Mouse (Mus musculus): ENCODE measurements around the gene Mmp15. TPM values are rescaled to one million over a fixed set of nuclear protein-coding genes. Genes with fewer than 3 reads are reported as not detected.

Gene Mmp15
- polyA plus RNA-seq, 1 experiment from 2014 or later, result 26.0 TPM

DNA sequence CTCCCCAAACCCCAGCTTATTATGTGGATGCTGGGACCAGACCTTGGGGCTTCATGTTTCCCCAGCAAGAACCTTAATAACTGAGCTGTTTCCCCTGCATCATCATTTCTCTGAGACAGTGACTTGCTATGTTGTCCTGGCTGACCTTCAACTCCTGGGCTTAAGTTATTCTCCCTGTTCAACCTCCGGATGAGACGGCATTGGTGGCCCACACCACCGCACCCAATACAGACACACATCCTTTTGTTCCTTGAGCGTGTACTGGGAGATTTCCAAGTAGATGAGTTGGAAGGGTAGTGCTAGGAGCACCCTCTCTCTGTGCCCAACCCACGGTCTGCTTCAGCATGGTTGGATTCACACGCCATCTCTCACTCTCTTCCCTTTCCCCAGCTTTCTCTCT lies 38.2 kb upstream of the Mmp15 start:
- no peak overlapping the region for H3K4me2 ChIP-seq (replicated peaks; ENCODE audit: low read depth, low read length)
- no peak for TF ChIP-seq CTCF (IDR thresholded peaks at IDR 0.05)
- TF ChIP-seq EP300 (IDR thresholded peaks at IDR 0.05), result no peak
- 85% methylated on average over 6 of the region's 6 CpGs for WGBS

GRCm38 (mm10) chr8:95314707-95315106 lies 37.4 kb upstream of the Mmp15 start:
- TF ChIP-seq CTCF (IDR thresholded peaks at IDR 0.05) (peak; percentile 26; the same call in 1 of the 2 replicates), EP300 (IDR thresholded peaks at IDR 0.05) (no peak)
- Histone ChIP-seq H3K36me3 (ENCODE audit: insufficient read depth, low read length) (no peaks in the 10 kb centered on the region), H3K9me3 (ENCODE audit: low read length) (no peaks in the 10 kb centered on the region), H3K4me2 (replicated peaks; ENCODE audit: low read depth, low read length) (no peak overlapping the region), H3K27ac (ENCODE audit: low read length) (no peak overlapping the region), H3K4me1 (ENCODE audit: insufficient read depth, low read depth, low read length) (no peaks in the 10 kb centered on the region), H3K9ac (replicated peaks; ENCODE audit: low read depth) (no peak overlapping the region), H3K27me3 (replicated peaks; ENCODE audit: insufficient read depth, low read length) (no peaks in the 10 kb centered on the region), H3K4me3 (ENCODE audit: low read depth, low read length) (no peak overlapping the region)
- no peak for ATAC-seq
- DNase-seq (ENCODE audit: low spot score), result peak; percentile 46
- WGBS, result 69% methylated on average over 2 of the region's 2 CpGs

More for the DNA sequence above, 38.2 kb upstream of the Mmp15 start:
- H3K9me3 ChIP-seq (ENCODE audit: low read length), result no peaks in the 10 kb centered on the region
- H3K4me1 ChIP-seq (ENCODE audit: insufficient read depth, low read depth, low read length), result no peaks in the 10 kb centered on the region
- no peaks in the 10 kb centered on the region for H3K36me3 ChIP-seq (ENCODE audit: insufficient read depth, low read length)
- H3K9ac ChIP-seq (replicated peaks; ENCODE audit: low read depth), result no peak overlapping the region
- H3K27me3 ChIP-seq (replicated peaks; ENCODE audit: insufficient read depth, low read length), result no peaks in the 10 kb centered on the region
- no peak for DNase-seq (ENCODE audit: low spot score)
- H3K27ac ChIP-seq (ENCODE audit: low read length), result no peak overlapping the region
- no peak overlapping the region for H3K4me3 ChIP-seq (ENCODE audit: low read depth, low read length)
- ATAC-seq, result no peak

- Histone ChIP-seq H3K4me1 (ENCODE audit: insufficient read depth, low read depth, low read length) (no peaks in the 10 kb centered on the region), H3K36me3 (ENCODE audit: insufficient read depth, low read length) (no peaks in the 10 kb centered on the region), H3K27me3 (replicated peaks; ENCODE audit: insufficient read depth, low read length) (no peaks in the 10 kb centered on the region), H3K9me3 (ENCODE audit: low read length) (no peaks in the 10 kb centered on the region), H3K4me3 (ENCODE audit: low read depth, low read length) (no peak overlapping the region), H3K4me2 (replicated peaks; ENCODE audit: low read depth, low read length) (no peak overlapping the region), H3K9ac (replicated peaks; ENCODE audit: low read depth) (no peak overlapping the region), H3K27ac (ENCODE audit: low read length) (no peak overlapping the region)
- DNase-seq (ENCODE audit: low spot score), result no peak
- 95% methylated on average over 1 of the region's 1 CpGs for WGBS
- TF ChIP-seq EP300 (IDR thresholded peaks at IDR 0.05), result no peak
- TF ChIP-seq CTCF (IDR thresholded peaks at IDR 0.05), result no peak
- ATAC-seq, result no peak
Observed at GRCm38 (mm10) chr8:95315350-95315749, 36.7 kb upstream of the Mmp15 start.

DNA sequence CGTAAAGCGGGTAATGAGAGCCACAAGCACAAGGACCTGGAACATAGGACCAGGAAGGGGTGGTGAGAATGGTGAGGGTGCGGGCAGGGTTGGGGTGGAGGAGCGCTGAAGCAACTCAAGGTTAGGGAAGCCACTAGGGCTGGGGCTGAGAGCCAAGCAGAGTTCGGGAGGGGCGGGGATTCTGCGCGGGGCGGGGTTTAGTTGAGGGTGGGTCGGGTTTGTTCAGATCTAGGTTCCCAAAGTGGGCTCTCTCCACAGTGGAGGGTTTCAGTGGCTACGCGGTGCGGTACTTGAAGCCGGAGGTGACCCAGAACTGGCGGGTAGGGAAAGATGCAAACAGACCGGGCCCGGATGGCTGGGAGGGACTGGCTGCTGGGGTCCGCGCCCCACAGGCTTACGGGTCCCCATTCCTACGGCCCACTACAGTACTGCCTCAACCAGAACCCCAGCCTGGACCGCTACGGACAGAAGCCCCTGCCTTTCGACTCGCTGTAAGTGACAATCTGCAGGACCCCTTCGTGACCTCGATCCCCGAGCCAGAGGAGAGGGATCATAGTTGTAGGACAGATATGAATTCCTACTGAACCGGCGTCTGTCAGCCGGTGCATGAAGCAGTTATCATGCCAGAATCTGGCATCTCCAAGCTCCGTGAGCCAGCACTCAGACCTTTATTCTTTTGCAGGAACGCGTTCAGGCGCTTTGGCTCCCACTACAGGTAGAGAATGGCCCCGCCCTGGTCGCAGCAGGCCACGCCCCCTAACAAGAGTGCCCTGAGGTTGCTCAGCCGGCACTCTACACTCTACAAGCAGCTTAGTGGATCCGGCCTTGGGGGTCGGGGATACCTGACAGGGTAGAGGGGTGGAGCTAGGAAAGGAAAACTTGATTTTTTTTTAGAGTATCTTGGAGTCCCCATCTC lies 31.6 kb upstream of the Mmp15 start:
- Histone ChIP-seq H3K27ac (ENCODE audit: low read length) (no peak overlapping the region), H3K4me3 (ENCODE audit: low read depth, low read length) (peak overlapping the region; percentile 36), H3K4me2 (replicated peaks; ENCODE audit: low read depth, low read length) (peak overlapping the region; percentile 80), H3K9ac (replicated peaks; ENCODE audit: low read depth) (no peak overlapping the region), H3K27me3 (replicated peaks; ENCODE audit: insufficient read depth, low read length) (no peaks in the 10 kb centered on the region), H3K4me1 (ENCODE audit: insufficient read depth, low read depth, low read length) (peaks cover 7% of the 10 kb centered on the region; the same call in 1 of the 2 replicates), H3K36me3 (ENCODE audit: insufficient read depth, low read length) (no peaks in the 10 kb centered on the region), H3K9me3 (ENCODE audit: low read length) (no peaks in the 10 kb centered on the region)
- peak; percentile 87 for ATAC-seq
- DNase-seq (ENCODE audit: low spot score), result peak; percentile 82
- 1% methylated on average over 40 of the region's 41 CpGs for WGBS
- TF ChIP-seq CTCF (IDR thresholded peaks at IDR 0.05) (peak; percentile 51), EP300 (IDR thresholded peaks at IDR 0.05) (no peak)

DNA sequence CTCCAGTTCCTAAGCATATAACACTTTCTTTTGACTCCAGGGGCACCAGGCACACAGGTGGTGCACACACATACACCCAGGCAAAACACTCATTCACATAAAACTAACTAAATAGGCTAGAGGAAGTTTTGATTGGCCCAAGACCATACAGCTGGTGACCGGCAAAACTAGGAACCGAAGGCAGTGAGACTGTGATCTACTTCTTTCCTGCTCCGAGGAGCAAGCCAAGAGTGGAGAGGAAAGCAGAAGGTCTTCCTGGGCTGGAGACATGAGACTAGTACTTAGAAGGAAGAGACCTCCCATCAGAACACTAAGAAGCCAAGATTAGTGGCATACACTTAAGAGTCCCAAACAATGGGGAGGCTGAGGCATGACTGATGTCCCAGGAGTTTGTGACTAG lies 28.9 kb upstream of the Mmp15 start:
- Histone ChIP-seq H3K27ac (ENCODE audit: low read length) (no peak overlapping the region), H3K9ac (replicated peaks; ENCODE audit: low read depth) (no peak overlapping the region), H3K4me2 (replicated peaks; ENCODE audit: low read depth, low read length) (no peak overlapping the region), H3K36me3 (ENCODE audit: insufficient read depth, low read length) (peaks cover 11% of the 10 kb centered on the region), H3K9me3 (ENCODE audit: low read length) (no peaks in the 10 kb centered on the region), H3K4me3 (ENCODE audit: low read depth, low read length) (no peak overlapping the region), H3K4me1 (ENCODE audit: insufficient read depth, low read depth, low read length) (peaks cover 7% of the 10 kb centered on the region; the same call in 1 of the 2 replicates), H3K27me3 (replicated peaks; ENCODE audit: insufficient read depth, low read length) (no peaks in the 10 kb centered on the region)
- WGBS, result 61% methylated on average over 3 of the region's 3 CpGs
- TF ChIP-seq CTCF (IDR thresholded peaks at IDR 0.05) (no peak), EP300 (IDR thresholded peaks at IDR 0.05) (no peak)
- DNase-seq (ENCODE audit: low spot score), result no peak
- ATAC-seq, result no peak

GRCm38 (mm10) chr8:95324646-95325045 lies 27.4 kb upstream of the Mmp15 start:
- Histone ChIP-seq H3K9me3 (ENCODE audit: low read length) (no peaks in the 10 kb centered on the region), H3K9ac (replicated peaks; ENCODE audit: low read depth) (no peak overlapping the region), H3K4me1 (ENCODE audit: insufficient read depth, low read depth, low read length) (peaks cover 7% of the 10 kb centered on the region; the same call in 1 of the 2 replicates), H3K4me3 (ENCODE audit: low read depth, low read length) (no peak overlapping the region), H3K27ac (ENCODE audit: low read length) (peak overlapping the region; percentile 20), H3K4me2 (replicated peaks; ENCODE audit: low read depth, low read length) (no peak overlapping the region), H3K27me3 (replicated peaks; ENCODE audit: insufficient read depth, low read length) (no peaks in the 10 kb centered on the region), H3K36me3 (ENCODE audit: insufficient read depth, low read length) (peaks cover 16% of the 10 kb centered on the region)
- DNase-seq (ENCODE audit: low spot score) (no peak), ATAC-seq (no peak)
- TF ChIP-seq CTCF (IDR thresholded peaks at IDR 0.05), result no peak
- no peak for TF ChIP-seq EP300 (IDR thresholded peaks at IDR 0.05)
- 35% methylated on average over 5 of the region's 5 CpGs for WGBS

All from lung, postnatal 0 days (tissue).